Mouse (Mus musculus): ENCODE measurements at regions not wholly inside any gene's neighbourhood (a gene's known extent, or its start where the extent isn't known, plus 50 kb on each side); places are given as distances from the start of the nearest gene placed in this dataset.
"Not testable (repeated sequence)": the region's sequence is repeated elsewhere in the genome, so short reads cannot be mapped to it uniquely, and the experiment has no call there.

DNA sequence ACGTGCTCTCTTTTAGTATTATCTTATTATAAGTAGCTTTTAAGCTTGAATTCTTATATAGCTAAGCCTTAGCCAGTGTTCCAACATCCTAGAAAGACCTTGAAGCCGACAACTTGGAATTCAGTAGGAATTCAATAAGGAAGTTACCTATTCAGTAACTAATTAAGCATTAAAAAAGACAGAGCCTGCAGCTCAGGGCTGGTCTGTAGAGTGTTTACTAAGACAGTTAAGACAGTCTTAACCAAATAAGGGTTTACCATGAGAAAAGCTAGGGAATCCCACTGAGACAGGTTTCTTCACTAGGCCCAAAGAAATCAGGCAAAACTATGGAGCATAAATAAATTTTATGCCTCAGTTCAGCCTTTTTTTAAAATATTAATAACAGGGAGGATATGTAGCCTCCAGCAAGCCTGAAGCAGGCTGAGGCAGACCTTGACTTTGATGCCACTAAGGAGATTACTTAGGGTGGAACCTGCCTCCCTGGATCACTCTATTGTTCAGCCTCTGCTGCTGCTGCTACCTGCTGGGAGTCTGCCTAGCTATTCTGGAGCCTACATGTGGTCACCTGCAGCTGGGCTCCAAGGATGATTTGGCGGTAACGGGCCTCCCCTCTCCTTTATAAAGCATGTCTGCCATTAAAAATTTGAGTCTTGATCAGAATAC, 186.5 kb upstream of the Phyhipl start:
- Histone ChIP-seq H3K4me1 (no peaks in the 10 kb centered on the region), H3K4me3 (no peak overlapping the region), H3K9ac (no peak overlapping the region), H3K27ac (no peak overlapping the region), H3K27me3 (no peaks in the 10 kb centered on the region), H3K9me3 (no peaks in the 10 kb centered on the region), H3K4me2 (no peak overlapping the region), H3K36me3 (no peaks in the 10 kb centered on the region)
- 88% methylated on average over 4 of the region's 4 CpGs for WGBS
- ATAC-seq (ENCODE audit: insufficient number of reproducible peaks, low FRiP score, low TSS enrichment, low read depth): no peak

DNA sequence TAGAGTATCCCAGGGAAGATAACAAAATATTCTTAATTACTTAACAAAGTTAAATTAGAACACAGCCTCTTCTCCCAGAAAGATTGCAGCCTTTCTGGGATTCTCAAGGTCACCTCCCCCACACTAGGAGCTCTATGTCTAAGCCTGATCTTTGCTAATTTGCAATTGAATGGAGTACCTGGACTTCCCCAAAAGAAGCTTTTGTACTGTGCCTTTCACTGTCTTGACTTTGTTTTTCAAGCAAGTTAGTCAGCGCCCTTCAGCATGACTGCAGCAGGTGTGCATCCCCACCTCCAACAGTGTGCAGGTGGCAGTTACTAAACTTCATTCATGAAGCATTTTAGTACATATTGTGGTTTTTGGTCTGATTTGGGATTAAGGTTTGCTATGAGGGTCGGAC, 185.4 kb upstream of the Phyhipl start:
- not testable (repeated sequence) for ATAC-seq (ENCODE audit: insufficient number of reproducible peaks, low FRiP score, low TSS enrichment, low read depth); H3K9ac ChIP-seq; H3K4me1 ChIP-seq; H3K4me2 ChIP-seq; H3K36me3 ChIP-seq; H3K4me3 ChIP-seq; H3K27ac ChIP-seq; H3K9me3 ChIP-seq; H3K27me3 ChIP-seq
- WGBS: 97% methylated on average over 2 of the region's 2 CpGs

DNA sequence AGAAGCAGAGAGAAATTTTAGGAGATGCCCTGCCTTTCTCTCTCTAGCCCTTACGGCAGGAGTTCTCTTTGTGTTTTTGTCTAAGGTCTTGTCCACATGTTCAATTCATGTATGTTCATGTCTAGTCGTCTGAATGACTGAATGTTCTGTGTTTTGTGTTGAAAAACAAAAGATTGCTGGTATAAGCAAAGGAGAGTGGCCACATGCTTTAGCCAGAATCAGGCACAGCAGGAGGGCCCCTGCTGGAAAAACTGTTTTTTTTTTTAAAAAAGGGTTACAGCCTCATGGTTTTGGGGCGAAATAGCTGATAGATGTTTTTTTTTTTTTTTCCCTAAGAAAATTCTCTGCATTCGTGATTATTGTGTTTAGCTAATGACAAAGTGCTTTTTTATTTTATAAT, 182.4 kb upstream of the Phyhipl start:
- Histone ChIP-seq H3K27ac (no peak overlapping the region), H3K4me3 (no peak overlapping the region), H3K4me1 (no peaks in the 10 kb centered on the region), H3K4me2 (no peak overlapping the region), H3K36me3 (no peaks in the 10 kb centered on the region), H3K9me3 (no peaks in the 10 kb centered on the region), H3K27me3 (no peaks in the 10 kb centered on the region), H3K9ac (no peak overlapping the region)
- ATAC-seq (ENCODE audit: insufficient number of reproducible peaks, low FRiP score, low TSS enrichment, low read depth): no peak
- WGBS: 86% methylated on average over 4 of the region's 4 CpGs

DNA sequence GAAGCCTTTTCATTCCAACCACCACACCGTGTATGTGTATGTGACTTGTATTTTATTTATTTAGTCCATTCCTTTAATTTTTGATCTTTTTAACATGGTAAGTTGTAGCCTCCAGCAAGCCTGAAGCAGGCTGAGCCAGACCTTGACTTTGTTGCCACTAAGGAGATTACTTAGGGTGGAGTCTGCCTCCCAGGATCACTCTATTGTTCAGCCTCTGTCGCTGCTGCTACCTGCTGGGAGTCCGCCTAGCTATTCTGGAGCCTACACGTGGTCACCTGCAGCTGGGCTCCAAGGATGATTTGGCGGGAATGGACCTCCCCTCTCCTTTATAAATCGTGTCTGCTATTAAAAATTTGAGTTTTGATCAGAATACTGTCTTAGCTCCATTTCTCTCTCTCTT, 181.6 kb upstream of the Phyhipl start:
- Histone ChIP-seq H3K9me3 (no peaks in the 10 kb centered on the region), H3K4me2 (no peak overlapping the region), H3K4me1 (no peaks in the 10 kb centered on the region), H3K36me3 (no peaks in the 10 kb centered on the region), H3K9ac (no peak overlapping the region), H3K27me3 (no peaks in the 10 kb centered on the region), H3K27ac (no peak overlapping the region), H3K4me3 (no peak overlapping the region)
- 87% methylated on average over 6 of the region's 6 CpGs for WGBS
- no peak for ATAC-seq (ENCODE audit: insufficient number of reproducible peaks, low FRiP score, low TSS enrichment, low read depth)

DNA sequence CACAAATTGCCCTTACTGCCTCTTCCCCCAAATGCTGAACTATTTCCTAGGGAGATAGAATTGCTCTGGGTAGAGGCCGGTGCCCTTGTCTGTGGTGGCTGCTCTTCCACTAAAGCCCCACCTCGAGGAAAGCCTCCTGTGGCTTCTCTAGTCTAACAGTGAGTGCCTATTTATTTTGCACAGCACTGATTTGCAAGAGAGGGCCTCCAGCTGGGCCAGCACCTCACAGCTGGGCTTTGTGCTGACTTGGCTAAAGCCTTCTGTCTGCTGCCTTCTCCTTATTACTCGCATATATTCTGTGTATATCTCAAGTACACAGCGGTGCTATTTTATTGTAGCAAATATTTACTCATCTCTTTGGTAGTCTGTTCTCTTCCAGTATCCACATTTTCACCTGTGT, 176.9 kb upstream of the Phyhipl start:
- ATAC-seq (ENCODE audit: insufficient number of reproducible peaks, low FRiP score, low TSS enrichment, low read depth): no peak
- Histone ChIP-seq H3K27ac (no peak overlapping the region), H3K4me3 (no peak overlapping the region), H3K9me3 (no peaks in the 10 kb centered on the region), H3K4me1 (no peaks in the 10 kb centered on the region), H3K4me2 (no peak overlapping the region), H3K9ac (no peak overlapping the region), H3K36me3 (no peaks in the 10 kb centered on the region), H3K27me3 (no peaks in the 10 kb centered on the region)
- WGBS: 65% methylated on average over 4 of the region's 4 CpGs

DNA sequence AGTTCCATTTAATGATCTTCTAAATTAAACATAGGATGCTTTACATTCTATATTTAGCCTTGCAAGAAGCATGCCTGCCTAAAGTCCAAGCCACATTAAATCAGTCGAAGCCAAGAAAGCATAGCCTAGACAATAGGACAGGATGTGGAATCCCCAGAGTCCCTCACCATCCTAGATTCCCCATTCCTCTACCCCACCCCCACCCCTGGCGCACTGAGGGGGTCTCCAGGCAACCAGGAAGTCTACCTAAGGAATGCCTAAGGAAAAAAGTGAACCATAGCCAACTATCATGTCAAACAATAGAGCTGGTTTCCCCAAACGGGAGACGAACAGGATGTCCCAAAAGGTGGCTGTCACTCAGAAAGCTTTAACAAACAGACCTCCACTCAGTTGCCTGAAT, 172.5 kb upstream of the Phyhipl start:
- no peak overlapping the region for H3K27ac ChIP-seq
- H3K9ac ChIP-seq: no peak overlapping the region
- H3K27me3 ChIP-seq: no peaks in the 10 kb centered on the region
- WGBS: 77% methylated on average over 4 of the region's 4 CpGs
- no peaks in the 10 kb centered on the region for H3K4me1 ChIP-seq
- no peak for ATAC-seq (ENCODE audit: insufficient number of reproducible peaks, low FRiP score, low TSS enrichment, low read depth)
- H3K36me3 ChIP-seq: no peaks in the 10 kb centered on the region
- no peaks in the 10 kb centered on the region for H3K9me3 ChIP-seq
- no peak overlapping the region for H3K4me2 ChIP-seq
- no peak overlapping the region for H3K4me3 ChIP-seq

DNA sequence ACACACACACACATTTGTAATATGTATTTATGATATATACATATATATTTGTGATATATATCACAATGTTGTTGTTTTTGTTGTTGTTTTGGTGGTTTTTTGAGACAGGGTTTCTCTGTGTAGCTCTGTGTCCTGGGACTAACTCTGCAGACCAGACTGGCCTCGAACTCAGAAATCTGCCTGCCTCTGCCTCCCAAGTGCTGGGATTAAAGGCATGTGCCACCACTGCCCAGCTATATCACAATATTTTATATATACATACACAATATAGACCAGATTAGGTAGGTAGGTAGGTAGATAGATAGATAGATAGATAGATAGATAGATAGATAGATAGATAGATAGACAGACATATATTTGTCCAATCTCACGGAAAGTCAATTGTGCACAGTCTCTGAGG, 171.8 kb upstream of the Phyhipl start:
- H3K9me3 ChIP-seq; H3K9ac ChIP-seq; H3K4me2 ChIP-seq; H3K4me3 ChIP-seq; H3K36me3 ChIP-seq; ATAC-seq (ENCODE audit: insufficient number of reproducible peaks, low FRiP score, low TSS enrichment, low read depth); H3K27me3 ChIP-seq; H3K4me1 ChIP-seq; H3K27ac ChIP-seq: not testable (repeated sequence)
- WGBS: 90% methylated on average over 2 of the region's 2 CpGs

DNA sequence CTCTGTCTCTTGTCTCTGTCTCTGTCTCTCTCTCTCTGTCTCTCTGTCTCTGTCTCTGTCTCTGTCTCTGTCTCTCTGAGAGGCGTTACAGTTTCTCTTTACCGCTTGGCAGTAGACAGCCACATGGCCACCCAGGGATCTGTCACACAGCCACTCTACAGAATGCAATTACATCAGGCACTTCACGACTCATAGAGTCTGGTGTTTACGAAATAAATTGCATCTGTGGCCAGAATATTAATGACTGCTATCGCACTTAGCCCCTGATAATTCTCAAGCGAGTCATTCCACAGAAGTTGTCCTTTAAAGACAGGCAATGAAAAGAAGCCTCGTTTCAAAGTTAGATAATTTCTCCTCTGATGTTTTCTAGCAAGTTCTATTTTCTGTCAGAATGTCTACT, 170.9 kb upstream of the Phyhipl start:
- no peak for ATAC-seq (ENCODE audit: insufficient number of reproducible peaks, low FRiP score, low TSS enrichment, low read depth)
- Histone ChIP-seq H3K4me3 (no peak overlapping the region), H3K9ac (no peak overlapping the region), H3K4me1 (no peaks in the 10 kb centered on the region), H3K27me3 (no peaks in the 10 kb centered on the region), H3K9me3 (no peaks in the 10 kb centered on the region), H3K4me2 (no peak overlapping the region), H3K36me3 (no peaks in the 10 kb centered on the region), H3K27ac (no peak overlapping the region)
- 73% methylated on average over 7 of the region's 7 CpGs for WGBS

DNA sequence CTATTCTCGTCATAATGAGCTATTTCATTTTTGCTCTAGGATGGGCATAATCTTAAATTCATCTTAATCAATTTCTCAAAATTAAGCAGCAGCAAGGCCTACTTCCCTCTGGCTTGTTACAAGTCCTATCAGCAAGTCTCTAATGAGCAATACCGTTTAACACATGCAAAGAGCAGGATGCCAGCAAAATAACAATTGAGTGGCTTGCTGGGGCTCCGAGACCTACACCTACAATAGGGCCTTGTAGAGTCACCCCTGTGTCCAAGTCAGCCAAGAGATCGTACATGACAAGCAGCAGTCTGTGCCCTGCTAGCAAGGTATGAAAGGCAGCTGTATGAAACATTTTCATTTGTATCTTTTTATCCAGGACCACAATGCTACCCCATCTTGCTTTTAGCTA, 169.7 kb upstream of the Phyhipl start:
- Histone ChIP-seq H3K36me3 (no peaks in the 10 kb centered on the region), H3K9me3 (no peaks in the 10 kb centered on the region), H3K9ac (no peak overlapping the region), H3K4me1 (no peaks in the 10 kb centered on the region), H3K4me2 (no peak overlapping the region), H3K27me3 (no peaks in the 10 kb centered on the region), H3K27ac (no peak overlapping the region), H3K4me3 (no peak overlapping the region)
- ATAC-seq (ENCODE audit: insufficient number of reproducible peaks, low FRiP score, low TSS enrichment, low read depth): no peak
- 70% methylated on average over 4 of the region's 4 CpGs for WGBS

DNA sequence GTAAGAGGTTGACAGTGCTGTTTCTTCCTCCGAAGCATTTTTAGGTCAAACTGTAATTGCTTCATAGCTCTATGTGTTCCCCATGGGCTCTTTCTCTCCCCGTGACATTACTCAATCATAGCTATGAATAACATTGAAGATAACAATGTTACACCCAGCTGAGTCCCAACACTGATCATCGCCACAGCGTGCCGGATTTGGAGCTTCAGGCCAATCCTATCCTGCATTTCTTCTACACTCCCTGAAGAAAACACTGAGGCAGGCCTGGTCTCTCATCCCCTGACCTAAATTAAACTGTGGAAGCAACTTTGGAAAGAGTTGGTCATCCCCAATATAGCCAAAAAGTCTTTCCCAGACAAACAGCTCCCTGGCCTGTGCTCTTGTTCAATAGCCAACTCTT, 168.7 kb upstream of the Phyhipl start:
- Histone ChIP-seq H3K27ac (no peak overlapping the region), H3K4me2 (no peak overlapping the region), H3K36me3 (no peaks in the 10 kb centered on the region), H3K4me3 (no peak overlapping the region), H3K27me3 (no peaks in the 10 kb centered on the region), H3K9me3 (no peaks in the 10 kb centered on the region), H3K9ac (no peak overlapping the region), H3K4me1 (no peaks in the 10 kb centered on the region)
- no peak for ATAC-seq (ENCODE audit: insufficient number of reproducible peaks, low FRiP score, low TSS enrichment, low read depth)
- WGBS: 81% methylated on average over 5 of the region's 5 CpGs

DNA sequence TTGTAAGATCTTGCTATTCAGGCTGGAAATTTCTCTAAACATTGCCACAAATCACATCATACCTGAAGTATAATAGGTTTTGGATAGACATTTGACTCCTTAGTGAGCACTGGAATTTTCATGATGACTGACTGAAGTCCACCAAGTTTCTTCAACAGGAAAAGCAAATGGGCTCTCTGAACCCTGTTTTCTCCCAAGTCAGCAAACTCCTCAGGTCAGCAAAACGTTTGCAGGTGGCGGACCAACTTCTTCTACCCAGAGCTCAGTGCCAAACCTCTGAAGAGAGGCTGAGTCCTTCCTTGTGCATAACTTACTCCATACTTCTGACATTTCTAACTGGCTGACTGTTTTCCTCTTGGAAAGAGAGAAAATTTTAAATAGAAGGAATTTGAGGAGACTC, 164.2 kb upstream of the Phyhipl start:
- Histone ChIP-seq H3K9ac (no peak overlapping the region), H3K4me3 (no peak overlapping the region), H3K9me3 (no peaks in the 10 kb centered on the region), H3K27ac (no peak overlapping the region), H3K4me2 (no peak overlapping the region), H3K36me3 (no peaks in the 10 kb centered on the region), H3K27me3 (no peaks in the 10 kb centered on the region), H3K4me1 (no peaks in the 10 kb centered on the region)
- 72% methylated on average over 2 of the region's 2 CpGs for WGBS
- ATAC-seq (ENCODE audit: insufficient number of reproducible peaks, low FRiP score, low TSS enrichment, low read depth): no peak

DNA sequence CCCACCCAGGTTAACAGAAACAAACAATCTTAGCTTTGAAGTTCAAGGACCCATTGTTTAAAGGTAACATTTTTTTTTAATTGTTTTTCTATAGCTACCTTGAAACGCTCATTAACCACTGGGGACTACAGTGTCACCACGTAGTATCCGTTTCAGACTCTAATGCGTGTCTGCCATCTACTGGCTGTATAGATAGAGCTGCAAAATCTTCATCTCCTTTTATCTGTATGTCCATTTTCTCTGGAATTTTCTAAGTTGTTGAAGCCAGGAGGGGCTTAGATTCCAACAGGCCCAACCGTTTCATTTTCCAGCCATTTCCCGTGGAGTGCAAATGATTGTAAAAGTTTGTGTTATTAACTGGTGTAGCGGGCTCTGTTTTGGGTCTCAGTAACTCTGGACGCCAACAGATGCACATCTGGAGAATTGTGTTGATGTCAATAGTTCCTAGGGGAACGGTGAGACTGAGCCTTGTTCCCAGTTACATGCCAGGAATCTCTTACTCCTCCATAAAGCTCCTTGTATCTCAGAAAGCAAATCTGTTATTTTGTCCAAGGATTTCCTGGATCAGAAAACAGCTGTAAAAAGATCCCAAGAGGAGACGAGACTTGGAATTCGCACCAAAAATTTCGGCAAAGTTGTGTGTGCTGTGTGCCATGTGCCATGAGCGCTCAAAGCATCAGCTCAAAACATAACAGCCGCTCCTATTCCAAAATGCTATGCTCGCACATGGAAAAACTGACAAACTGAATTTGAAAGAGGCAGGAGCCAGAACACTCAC, 158.8 kb upstream of the Phyhipl start:
- ATAC-seq (ENCODE audit: insufficient number of reproducible peaks, low FRiP score, low TSS enrichment, low read depth): peak; percentile 79
- Histone ChIP-seq H3K36me3 (no peaks in the 10 kb centered on the region), H3K9ac (no peak overlapping the region), H3K4me2 (no peak overlapping the region), H3K27me3 (no peaks in the 10 kb centered on the region), H3K4me1 (no peaks in the 10 kb centered on the region), H3K9me3 (no peaks in the 10 kb centered on the region), H3K4me3 (no peak overlapping the region), H3K27ac (peak overlapping the region; percentile 55)
- 36% methylated on average over 15 of the region's 15 CpGs for WGBS

DNA sequence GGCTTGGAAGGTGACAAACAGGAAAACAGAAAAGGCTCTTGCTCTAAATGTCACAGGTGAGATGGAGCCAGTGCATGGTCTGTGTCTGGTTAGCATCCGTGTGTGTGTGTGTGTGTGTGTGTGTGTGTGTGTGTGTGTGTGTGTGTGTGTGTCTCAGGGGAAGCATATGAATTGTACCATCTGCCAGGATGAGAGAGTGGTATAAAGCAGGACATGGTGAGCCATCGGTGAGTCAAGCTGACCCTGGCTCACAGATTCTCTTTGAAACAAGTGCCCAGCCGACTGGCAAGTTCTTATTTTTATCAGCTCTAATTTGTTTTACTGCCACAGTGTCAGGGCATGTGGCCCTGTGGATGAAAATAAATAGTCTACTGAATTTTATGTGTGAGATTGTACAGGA, 153.6 kb upstream of the Phyhipl start:
- no peak for ATAC-seq (ENCODE audit: insufficient number of reproducible peaks, low FRiP score, low TSS enrichment, low read depth)
- WGBS: 64% methylated on average over 3 of the region's 3 CpGs

More for the DNA sequence above, 153.6 kb upstream of the Phyhipl start:
- Histone ChIP-seq H3K27ac (no peak overlapping the region), H3K27me3 (no peaks in the 10 kb centered on the region), H3K4me1 (no peaks in the 10 kb centered on the region), H3K36me3 (no peaks in the 10 kb centered on the region), H3K4me2 (no peak overlapping the region), H3K4me3 (no peak overlapping the region), H3K9ac (no peak overlapping the region), H3K9me3 (no peaks in the 10 kb centered on the region)

Measured in limb, embryonic 15.5 days (tissue).